In the genomic region with DNA sequence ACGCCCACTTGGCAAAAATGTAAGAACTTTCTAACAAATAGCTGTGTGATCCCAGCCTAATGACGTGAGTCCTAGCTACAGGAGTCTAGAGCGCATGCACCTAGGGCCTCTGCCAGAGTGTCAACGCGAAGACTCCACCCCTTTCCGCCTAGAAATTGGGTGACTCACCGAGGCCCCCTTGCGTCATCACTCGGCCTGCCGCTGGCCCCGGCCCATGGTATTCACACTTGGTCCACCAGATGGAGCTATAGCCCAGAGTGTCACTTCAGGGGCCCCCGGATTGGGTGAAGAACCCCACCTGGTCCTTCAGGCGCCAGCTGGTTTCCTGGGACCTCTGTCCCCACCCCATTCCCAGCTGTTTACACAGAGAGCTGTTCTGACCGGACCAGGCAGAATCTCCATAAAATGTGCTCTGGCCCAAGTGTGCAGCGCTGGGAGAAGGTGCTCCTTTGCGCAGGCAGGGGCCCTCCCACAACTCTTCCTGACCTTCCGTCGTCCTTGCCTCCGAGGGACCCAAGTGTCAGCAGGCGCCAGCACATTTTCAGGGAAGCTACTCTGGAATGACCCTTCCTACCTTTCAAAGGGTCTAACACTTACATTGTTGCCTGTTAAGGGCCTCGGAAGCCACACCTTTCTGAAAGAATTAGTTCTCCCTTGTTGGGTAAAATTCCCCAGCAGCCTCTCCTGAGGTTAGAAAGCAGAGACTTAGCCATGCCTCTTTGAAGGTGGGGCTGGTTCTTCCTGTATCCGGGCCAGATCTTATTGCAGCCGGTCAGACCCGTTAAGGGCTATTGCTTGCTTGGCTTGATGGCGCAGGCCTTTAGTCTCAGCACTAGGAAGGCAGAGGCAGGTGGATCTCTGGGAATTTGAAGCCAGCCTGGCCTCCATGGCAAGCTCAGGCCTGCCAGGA, we compare ENCODE assay signal across 8 mouse cellular contexts. TPM values are rescaled to one million over a fixed set of nuclear protein-coding genes. Genes with fewer than 3 reads are reported as not detected.
DNase-seq lines count a peak whose midpoint lies in the region; ATAC-seq and TF ChIP-seq lines count a peak whose summit lies in the region.

No protein-coding gene starts in this region.

- intact Hi-C loops in heart, adult 2 months (cut with DNase I) = loop anchor here (1.0 to 10.0 kb wide), 3 partner anchors 83 to 183 kb away; a partner anchor contains a TSS

- H3K79me2 ChIP-seq in heart, adult 2 months (replicated peaks; ENCODE audit: control insufficient read depth, insufficient read depth, low read length) = no peaks in the 10 kb centered on the region

- H3K4me1 ChIP-seq in embryonic facial prominence, embryonic 14.5 days (ENCODE audit: control insufficient read depth, insufficient read depth, low read length) = peaks cover 30% of the 10 kb centered on the region
- H3K4me1 ChIP-seq in heart, adult 2 months (ENCODE audit: control insufficient read depth, insufficient read depth, low read length) = peaks cover 19% of the 10 kb centered on the region
- H3K4me1 ChIP-seq in limb, embryonic 13.5 days = peaks cover 46% of the 10 kb centered on the region
- no peaks in the 10 kb centered on the region for H3K4me1 ChIP-seq in midbrain, postnatal 0 days (ENCODE audit: insufficient read depth, low read length)

- H3K9ac ChIP-seq in embryonic facial prominence, embryonic 14.5 days (ENCODE audit: low read depth, low read length) = peak overlapping the region; percentile 49
- H3K9ac ChIP-seq in heart, adult 2 months (ENCODE audit: low read depth, low read length) = peak overlapping the region; percentile 61
- no peak overlapping the region; the same call in 1 of the 2 replicates for H3K9ac ChIP-seq in limb, embryonic 13.5 days
- H3K9ac ChIP-seq in midbrain, postnatal 0 days (replicated peaks; ENCODE audit: low read length, poor library complexity, severe bottlenecking) = no peak overlapping the region

- WGBS in embryonic facial prominence, embryonic 14.5 days = 11% methylated on average over 25 of the region's 25 CpGs
- 7% methylated on average over 25 of the region's 25 CpGs for WGBS in heart, adult 2 months
- WGBS in limb, embryonic 13.5 days = 11% methylated on average over 25 of the region's 25 CpGs
- 18% methylated on average over 25 of the region's 25 CpGs for WGBS in midbrain, postnatal 0 days

- peak overlapping the region; percentile 23 for H3K4me3 ChIP-seq in embryonic facial prominence, embryonic 14.5 days (ENCODE audit: low read depth, low read length)
- peak overlapping the region; percentile 51 for H3K4me3 ChIP-seq in heart, adult 2 months
- H3K4me3 ChIP-seq in limb, embryonic 13.5 days = peak overlapping the region; percentile 28
- H3K4me3 ChIP-seq in midbrain, postnatal 0 days (ENCODE audit: low read depth, low read length) = no peak overlapping the region

- peak; percentile 58 for TF ChIP-seq POLR2A in heart, adult 2 months (IDR thresholded peaks at IDR 0.05; ENCODE audit: insufficient read depth, low read depth, low read length)

- ATAC-seq in embryonic facial prominence, embryonic 14.5 days (ENCODE audit: low read depth) = peak; percentile 91
- peak; percentile 90 for ATAC-seq in limb, embryonic 13.5 days (ENCODE audit: low FRiP score, low read depth)
- peak; percentile 88 for ATAC-seq in midbrain, postnatal 0 days (ENCODE audit: low FRiP score)

- H3K36me3 ChIP-seq in embryonic facial prominence, embryonic 14.5 days (ENCODE audit: control insufficient read depth, insufficient read depth, low read length) = no peaks in the 10 kb centered on the region
- H3K36me3 ChIP-seq in heart, adult 2 months (ENCODE audit: control insufficient read depth, insufficient read depth, low read length) = peaks cover 2% of the 10 kb centered on the region; the same call in 1 of the 2 replicates
- no peaks in the 10 kb centered on the region; the same call in 1 of the 2 replicates for H3K36me3 ChIP-seq in limb, embryonic 13.5 days
- no peaks in the 10 kb centered on the region for H3K36me3 ChIP-seq in midbrain, postnatal 0 days (ENCODE audit: insufficient read depth, low read length)

- peak overlapping the region; percentile 81 for H3K27ac ChIP-seq in embryonic facial prominence, embryonic 14.5 days (replicated peaks; ENCODE audit: low read depth, low read length)
- H3K27ac ChIP-seq in heart, adult 2 months = peak overlapping the region; percentile 99
- H3K27ac ChIP-seq in limb, embryonic 13.5 days = peak overlapping the region; percentile 71
- no peak overlapping the region for H3K27ac ChIP-seq in midbrain, postnatal 0 days (ENCODE audit: low read depth, low read length)

- TF ChIP-seq CTCF in heart, adult 2 months (IDR thresholded peaks at IDR 0.05) = 0 out of 2 replicates have a peak, but pooled peaks have one; percentile 100
- TF ChIP-seq CTCF in midbrain, postnatal 0 days (IDR thresholded peaks at IDR 0.05) = peak; percentile 86

- TF ChIP-seq EP300 in heart, adult 2 months (IDR thresholded peaks at IDR 0.05; ENCODE audit: insufficient read depth, low read depth, low read length) = peak; percentile 93

- no peaks in the 10 kb centered on the region for H3K9me3 ChIP-seq in embryonic facial prominence, embryonic 14.5 days (ENCODE audit: control insufficient read depth, low read length)
- H3K9me3 ChIP-seq in limb, embryonic 13.5 days = no peaks in the 10 kb centered on the region
- no peaks in the 10 kb centered on the region for H3K9me3 ChIP-seq in midbrain, postnatal 0 days (ENCODE audit: low read length)

- no peaks in the 10 kb centered on the region for H3K27me3 ChIP-seq in embryonic facial prominence, embryonic 14.5 days (replicated peaks; ENCODE audit: control insufficient read depth, insufficient read depth, low read length)
- H3K27me3 ChIP-seq in heart, adult 2 months (ENCODE audit: control insufficient read depth, insufficient read depth, low read length) = no peaks in the 10 kb centered on the region
- no peaks in the 10 kb centered on the region for H3K27me3 ChIP-seq in limb, embryonic 13.5 days
- no peaks in the 10 kb centered on the region for H3K27me3 ChIP-seq in midbrain, postnatal 0 days (ENCODE audit: insufficient read depth, low read length)

- DNase-seq in 3T3-L1 (ENCODE audit: low read depth, low spot score) = peak; percentile 100
- peak; percentile 96 to 98 for DNase-seq in adrenal gland, postnatal 4 days (ENCODE audit: low spot score in 2 of 2)
- DNase-seq in embryonic facial prominence, embryonic 14.5 days (ENCODE audit: low spot score) = peak; percentile 99
- peak; percentile 98 to 99 for DNase-seq in heart, adult 2 months
- DNase-seq in kidney, adult 8-10 months = peak; percentile 98 to 99
- peak; percentile 93 for DNase-seq in midbrain, postnatal 0 days (ENCODE audit: low spot score)
- DNase-seq in spleen, postnatal 14 days (ENCODE audit: low spot score in 2 of 2) = peak; percentile 97 to 99

- H3K4me2 ChIP-seq in embryonic facial prominence, embryonic 14.5 days (ENCODE audit: low read depth, low read length) = peak overlapping the region; percentile 52
- peak overlapping the region; percentile 54 for H3K4me2 ChIP-seq in limb, embryonic 13.5 days (replicated peaks)
- H3K4me2 ChIP-seq in midbrain, postnatal 0 days (ENCODE audit: low read depth, low read length, poor library complexity, severe bottlenecking) = peak overlapping the region; percentile 26

RNA-seq across cellular contexts. Expression of a gene that starts 6.5 kb away (rescaled TPM):
- total RNA-seq in adrenal gland, postnatal 4 days (2021) = 100 to 1,000 TPM; 198 to 200 TPM
- polyA plus RNA-seq in embryonic facial prominence, embryonic 14.5 days (2014; fragmentation: Nextera tagmentation; extraction: Ambion mirVana) = 519 TPM in 2 replicates
- 10 to 100 TPM; 75.9 to 83.7 TPM for total RNA-seq in heart, adult 2 months (2021)
- 75.1 and 77.5 TPM in 2 replicates for polyA plus RNA-seq in heart, adult 2 months (2012; rRNA removed)
- polyA plus RNA-seq in limb, embryonic 13.5 days (2015; fragmentation: Nextera tagmentation; extraction: Ambion mirVana) = 392 and 402 TPM in 2 replicates
- total RNA-seq in midbrain, postnatal 0 days (2014; rRNA removed) = 37.2 and 41.1 TPM in 2 replicates
- 52.6 and 57.0 TPM in 2 replicates for polyA plus RNA-seq in midbrain, postnatal 0 days (2015; fragmentation: Nextera tagmentation; extraction: Ambion mirVana)

RNA-seq across cellular contexts. Expression of a gene that starts 9.3 kb away (rescaled TPM):
- 10 to 100 TPM; 31.7 to 38.1 TPM for total RNA-seq in adrenal gland, postnatal 4 days (2021)
- 19.5 and 24.3 TPM in 2 replicates for polyA plus RNA-seq in embryonic facial prominence, embryonic 14.5 days (2014; fragmentation: Nextera tagmentation; extraction: Ambion mirVana)
- total RNA-seq in heart, adult 2 months (2021) = 10 to 100 TPM; 10.8 to 12.5 TPM
- 14.2 and 21.0 TPM in 2 replicates for polyA plus RNA-seq in heart, adult 2 months (2012; rRNA removed)
- 34.6 and 34.9 TPM in 2 replicates for polyA plus RNA-seq in limb, embryonic 13.5 days (2015; fragmentation: Nextera tagmentation; extraction: Ambion mirVana)
- 15.1 and 25.1 TPM in 2 replicates for total RNA-seq in midbrain, postnatal 0 days (2014; rRNA removed)
- 11.5 and 12.3 TPM in 2 replicates for polyA plus RNA-seq in midbrain, postnatal 0 days (2015; fragmentation: Nextera tagmentation; extraction: Ambion mirVana)

Comparison
In these comparisons a context has a peak if more than half of its experiments do, and no peak if none do; other contexts are left out.
1. H3K9ac ChIP-seq: peak in embryonic facial prominence, embryonic 14.5 days (single experiment) and heart, adult 2 months (single experiment); none in limb, embryonic 13.5 days (single experiment) and midbrain, postnatal 0 days (single experiment).
2. Peak in every context shown above with its lines, with median percentiles within 50 percentile points of each other: DNase-seq, ATAC-seq and H3K4me2 ChIP-seq.